Mouse (Mus musculus): Measurements from ENCODE around the gene Tmem126b.
A peak's percentile ranks its signal among the peaks of the same experiment; 100 is the strongest.

Gene Tmem126b

DNA sequence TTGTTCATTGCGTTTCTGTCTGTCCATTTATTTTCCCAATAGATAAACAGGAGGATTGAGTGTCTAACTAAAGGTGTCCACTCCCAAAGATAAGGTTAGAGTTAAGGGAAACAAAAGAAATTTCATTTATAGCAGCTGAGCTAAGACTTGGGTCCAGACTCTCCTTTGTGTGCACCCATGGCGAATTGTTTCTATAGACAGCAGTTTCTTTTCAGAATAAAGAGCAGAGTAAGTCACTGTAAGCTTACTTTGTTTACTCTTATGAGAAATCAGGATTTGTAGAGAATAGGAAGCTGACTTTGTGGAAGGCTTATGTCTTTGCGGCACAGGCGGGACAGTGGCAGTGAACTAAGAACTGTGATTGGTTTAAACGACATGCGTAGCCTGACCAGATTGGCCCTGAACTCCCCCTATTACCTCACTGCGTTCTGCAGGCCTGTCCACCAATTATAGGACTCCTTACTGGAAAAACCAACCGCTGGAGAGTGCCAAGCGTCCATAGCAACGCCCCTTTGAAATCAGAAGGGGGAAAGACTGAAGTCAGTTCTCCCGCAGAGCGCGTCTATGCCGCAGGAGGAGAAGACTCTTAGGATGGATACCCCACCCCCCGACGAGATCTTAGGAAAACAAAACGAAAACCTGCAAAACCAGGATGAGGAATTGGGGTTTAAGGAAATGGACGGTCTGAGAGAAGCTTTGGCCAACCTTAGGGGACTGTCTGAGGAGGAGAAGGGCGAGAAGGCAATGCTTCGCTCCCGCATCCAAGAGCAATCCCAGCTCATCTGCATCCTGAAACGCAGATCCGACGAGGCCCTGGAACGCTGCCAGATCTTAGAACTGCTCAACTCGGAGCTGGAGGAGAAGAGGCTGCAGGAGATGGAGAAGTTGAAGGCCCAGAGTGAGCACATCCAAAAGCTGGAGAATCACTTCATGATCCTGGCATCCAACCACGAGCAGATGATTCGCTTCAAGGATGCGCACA, 49.5 kb downstream of the Tmem126b start, which contains the start of gene Ccdc89:
Ccdc89 (plus strand) TSS at position 558 of the 982 bp plus-strand sequence.
- peak; percentile 84 to 86 for DNase-seq

All from cerebellum, postnatal 25 days (tissue).